Mouse (Mus musculus) adrenal gland, adult 8-10 months (tissue): ENCODE results near the gene Hsd3b1. TPM values are rescaled to one million over a fixed set of nuclear protein-coding genes. Genes with fewer than 3 reads are reported as not detected.

Experiments
- total RNA-seq, 4 experiments: library from RNA; stranded (reverse); gene quantifications; 2 replicates each; pipeline ENCODE4 v1.2.4; 2022

The Hsd3b1 gene
- total RNA-seq, 4 experiments from 2014 or later = 14,159 to 21,140 (median 16,040) TPM

Other genes starting within 250 kb of the Hsd3b1 start
- gene Hsd3b5, start 229.5 kb downstream of the Hsd3b1 start, total RNA-seq = not detected
- gene Hsd3b2, start 135.3 kb downstream of the Hsd3b1 start, total RNA-seq = under 1 TPM in 3 of 4 experiments, not detected in 1; 0.16 to 0.28 (median 0.25) TPM
- gene Hsd3b3, start 96.7 kb downstream of the Hsd3b1 start, total RNA-seq = not detected
- gene Hsd3b6, start 45.4 kb downstream of the Hsd3b1 start, total RNA-seq = 100 to 1,000 TPM in 2 of 4 experiments, 10 to 100 TPM in 2; 62.5 to 342 (median 149) TPM
- gene Hao2, start 33.4 kb upstream of the Hsd3b1 start, total RNA-seq = 100 to 1,000 TPM; 231 to 398 (median 393) TPM